Mouse (Mus musculus): ENCODE data around the gene Ipo13.

DNA sequence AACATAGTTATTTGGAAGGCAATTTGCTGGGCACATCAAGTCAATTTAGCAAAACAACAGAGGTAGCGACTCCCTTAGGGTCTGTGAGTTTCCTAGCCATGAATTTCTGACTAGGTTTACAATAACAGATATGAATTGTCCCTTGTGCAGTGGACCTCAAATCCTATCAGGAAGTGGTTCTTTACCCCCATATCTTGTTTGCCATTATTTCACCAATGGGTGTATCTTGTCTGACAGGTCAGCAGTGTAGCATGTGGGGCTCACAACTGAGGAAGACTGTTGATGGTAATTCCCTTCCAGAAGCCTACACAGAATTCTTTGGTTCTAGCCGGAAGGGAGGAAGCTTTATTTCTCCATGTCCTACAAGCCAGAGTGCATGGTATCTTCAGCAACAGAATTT, 6.6 kb upstream of the Ipo13 start:
- TF ChIP-seq GATA1 (IDR thresholded peaks at IDR 0.05; ENCODE audit: borderline replicate concordance, low read length) (no peak), FLI1 (IDR thresholded peaks at IDR 0.05; ENCODE audit: low read length) (no peak)
